Mouse (Mus musculus): ENCODE measurements at regions not wholly inside any gene's neighbourhood (a gene's known extent, or its start where the extent isn't known, plus 50 kb on each side); places are given as distances from the start of the nearest gene placed in this dataset.
"Not testable (repeated sequence)": the region's sequence is repeated elsewhere in the genome, so short reads cannot be mapped to it uniquely, and the experiment has no call there.

DNA sequence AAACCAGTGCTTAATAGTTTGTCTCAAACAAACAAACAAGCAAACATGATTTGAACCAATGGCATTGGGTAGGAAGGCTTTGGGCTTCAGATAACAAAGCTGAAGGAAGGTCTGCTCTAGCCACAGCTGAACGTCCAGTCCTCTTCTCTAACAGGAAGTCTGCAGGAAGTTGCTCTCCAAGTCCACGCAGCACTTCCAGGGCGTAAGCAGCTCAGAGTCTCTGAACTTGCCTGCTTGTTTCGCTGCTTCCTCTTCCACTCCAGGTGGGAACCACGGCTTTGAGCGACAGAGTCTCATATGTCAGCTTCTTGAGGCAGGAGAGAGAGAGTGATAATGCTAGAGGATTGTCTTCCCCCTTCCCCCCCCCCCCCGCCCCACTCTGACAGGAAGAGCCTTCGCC is 123.6 kb downstream of the Tnfrsf21 start:
- no peak for DNase-seq

DNA sequence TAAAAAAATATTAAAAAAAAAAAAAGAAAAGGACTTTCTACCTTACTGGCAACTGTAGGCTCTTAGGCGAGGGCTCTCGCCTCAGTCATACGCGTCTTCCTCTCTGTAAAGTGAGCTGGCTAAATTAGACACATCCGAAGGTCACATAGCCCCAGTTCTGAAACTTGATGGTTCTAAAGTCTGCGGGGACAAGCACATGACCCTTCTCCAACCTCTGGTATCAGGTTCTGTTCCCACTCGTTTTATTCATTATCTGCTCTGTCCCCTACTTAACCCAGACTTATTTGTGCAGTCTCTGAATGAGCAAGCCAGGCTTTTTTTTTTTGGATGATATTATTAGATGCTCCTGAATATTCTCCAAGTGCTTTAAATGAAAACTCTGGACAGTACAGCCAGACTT is 125.4 kb downstream of the Tnfrsf21 start:
- no peak for DNase-seq

DNA sequence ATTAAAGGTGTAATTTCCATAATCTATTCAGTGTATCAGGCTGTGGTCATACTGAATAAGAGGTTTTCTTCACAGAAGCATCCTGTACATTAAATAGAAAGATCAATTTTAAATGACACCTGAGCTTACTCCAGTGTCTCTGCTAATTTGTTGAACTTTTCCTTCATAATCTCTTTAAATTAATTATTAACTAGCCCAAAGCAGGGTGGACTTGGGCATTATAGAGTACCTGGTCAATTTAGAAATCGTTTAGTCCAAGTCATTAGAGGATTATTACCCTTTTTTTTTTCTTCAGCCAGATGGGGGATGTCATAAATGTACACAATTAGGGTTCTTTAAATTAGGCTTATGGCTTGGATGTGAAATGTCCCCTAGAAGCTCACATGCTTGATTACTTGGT is 124.4 kb upstream of the Adgrf1 start:
- no peak for DNase-seq

DNA sequence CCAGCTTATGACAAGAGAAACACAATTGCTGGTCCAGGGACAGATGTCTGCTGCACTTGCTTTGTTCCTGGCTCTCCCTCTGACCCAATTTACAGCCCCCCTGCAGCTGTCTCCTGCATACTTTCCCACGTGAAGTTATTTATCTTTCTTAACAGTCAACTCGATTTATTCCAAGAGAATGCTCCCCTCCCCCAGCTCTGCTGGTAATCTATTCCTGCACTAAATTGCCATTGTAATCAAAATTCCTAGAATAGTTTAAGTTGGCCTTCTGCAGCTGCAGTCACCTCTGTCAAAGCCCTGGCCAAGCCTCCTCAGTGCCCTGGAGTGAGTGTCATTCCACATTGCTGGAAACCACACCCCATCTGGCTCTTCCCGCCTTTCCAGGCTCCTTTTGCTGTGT is 122.2 kb upstream of the Adgrf1 start:
- no peak for DNase-seq

DNA sequence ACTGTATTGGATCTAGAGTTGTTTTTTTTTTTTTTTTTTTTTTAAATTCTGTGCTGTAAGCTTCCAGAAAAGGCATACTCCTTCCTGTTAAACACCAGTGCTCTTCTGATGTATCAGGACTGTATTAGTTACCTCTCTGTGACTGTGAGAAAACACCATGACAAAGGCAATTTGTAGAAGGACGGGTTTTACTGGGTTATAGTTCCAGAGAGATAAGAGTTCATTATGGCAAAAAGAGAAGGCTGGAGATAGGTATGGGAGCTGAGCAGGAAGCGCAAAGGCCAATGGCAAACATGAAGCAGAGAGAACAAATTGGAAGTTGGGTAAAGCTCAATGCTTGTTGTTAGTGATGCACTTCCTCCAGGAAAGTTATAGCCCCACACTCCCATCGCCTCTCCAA is 117.5 kb upstream of the Adgrf1 start:
- DNase-seq: no peak

DNA sequence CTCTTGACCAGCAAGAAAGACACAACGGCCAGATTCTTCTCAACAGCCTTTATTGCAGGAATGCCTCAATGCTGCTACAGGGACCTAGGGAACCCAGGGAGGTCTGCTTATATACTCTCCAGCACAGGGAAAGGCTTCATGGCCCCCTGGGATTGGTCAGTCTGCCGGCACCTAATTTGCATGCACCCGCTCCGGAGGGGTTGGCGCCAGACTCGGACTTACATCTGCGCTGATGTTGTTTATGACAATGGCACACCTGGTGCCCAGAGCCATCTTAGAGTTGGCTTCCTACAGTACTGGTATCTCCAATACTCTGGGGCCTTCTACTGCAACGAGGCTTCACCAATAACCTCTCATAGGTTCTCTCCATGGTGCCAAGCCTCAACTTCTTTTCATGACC is 114.9 kb upstream of the Adgrf1 start:
- not testable (repeated sequence) for DNase-seq

DNA sequence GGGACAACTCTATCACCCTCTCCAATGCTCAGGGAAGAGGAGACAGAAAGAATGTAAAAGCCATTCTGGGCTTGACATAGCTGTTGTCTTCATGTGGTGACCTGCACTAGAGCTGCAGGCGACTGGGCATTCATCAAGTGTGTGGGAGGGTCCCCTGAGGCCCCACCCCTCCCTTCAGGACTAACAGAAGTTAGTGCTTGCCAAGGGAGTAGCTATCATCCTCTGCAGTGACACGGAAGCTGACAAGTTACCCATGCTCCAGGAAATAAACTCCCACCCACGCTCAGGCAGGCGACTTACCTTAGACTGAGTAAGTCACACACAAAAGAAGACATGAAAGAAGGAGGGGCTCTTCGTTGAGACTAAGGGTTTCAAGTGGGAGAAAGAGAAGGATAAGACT is 114.0 kb upstream of the Adgrf1 start:
- DNase-seq: no peak

DNA sequence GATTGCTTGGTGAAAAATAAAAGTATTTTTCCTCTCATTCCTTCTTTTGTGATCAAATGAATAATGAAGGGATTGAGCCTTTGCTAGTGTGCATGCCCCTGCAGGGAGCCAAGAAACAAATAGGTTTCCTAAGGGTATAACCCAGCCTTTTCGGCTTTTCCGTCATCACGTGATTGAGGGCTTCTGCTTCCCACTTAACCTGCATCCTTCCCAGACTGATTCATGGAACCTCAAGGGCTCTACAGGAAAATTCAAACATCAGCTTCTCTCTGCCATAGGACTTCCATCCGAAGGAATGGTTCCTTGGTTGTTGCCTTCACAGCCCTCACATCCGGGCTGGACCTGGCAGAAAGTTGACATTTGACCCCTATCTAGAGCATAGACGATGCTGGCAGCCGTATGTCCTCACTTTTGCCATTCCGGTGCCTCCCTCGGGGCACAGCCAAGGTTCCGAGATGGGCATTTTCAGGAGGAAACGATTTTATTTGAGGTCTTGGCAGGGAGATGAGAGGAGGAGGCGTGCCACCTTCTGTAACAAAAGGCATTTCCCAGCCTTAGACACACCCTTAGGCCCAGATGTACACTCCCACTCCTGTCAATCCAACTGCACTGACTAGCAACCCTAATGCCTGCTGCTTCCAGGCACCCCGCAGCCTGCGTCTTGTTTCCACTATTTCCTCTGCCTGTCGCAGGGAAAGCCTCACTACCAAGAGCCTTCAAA is 112.2 kb upstream of the Adgrf1 start:
- peak; percentile 21 for DNase-seq

DNA sequence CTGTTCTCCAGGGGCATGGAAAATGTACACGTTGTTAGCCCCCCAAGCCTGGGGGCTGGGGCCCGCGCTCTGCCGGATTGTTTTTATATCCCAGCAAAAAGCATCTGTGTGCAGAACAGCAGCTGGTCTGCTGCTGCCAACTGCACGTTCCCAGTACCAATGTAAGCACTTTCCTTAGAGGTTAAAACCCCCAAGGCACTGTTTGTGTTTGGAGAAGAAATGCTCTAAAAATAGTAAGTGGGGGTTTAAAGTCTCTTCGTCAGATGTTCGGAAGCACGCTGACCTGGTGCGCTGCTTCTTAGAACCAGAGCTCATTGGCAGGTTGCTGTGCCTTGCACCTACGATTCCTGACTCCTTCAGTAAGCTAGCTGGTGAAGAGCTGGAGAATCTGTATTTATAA is 111.4 kb upstream of the Adgrf1 start:
- no peak for DNase-seq

DNA sequence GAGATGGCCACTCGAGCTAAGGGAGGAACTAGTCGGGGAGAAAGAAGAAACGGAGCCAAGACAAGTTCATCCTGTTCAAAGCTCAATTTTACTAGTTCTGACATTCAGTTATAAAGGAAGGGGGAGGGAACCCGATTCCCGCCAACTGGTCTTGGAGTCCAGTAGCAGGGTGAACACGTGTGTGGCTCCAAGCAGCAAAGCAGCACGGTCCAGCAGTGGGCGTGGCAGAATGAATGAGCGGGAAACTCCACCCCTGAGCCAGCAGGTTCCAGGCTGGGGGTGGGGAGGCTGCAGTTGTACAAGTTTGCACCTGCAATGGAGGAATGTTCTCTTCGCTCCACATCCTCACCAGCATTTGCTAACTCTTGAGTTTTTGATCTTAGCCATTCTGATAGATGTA is 108.8 kb upstream of the Adgrf1 start:
- not testable (repeated sequence) for DNase-seq

DNA sequence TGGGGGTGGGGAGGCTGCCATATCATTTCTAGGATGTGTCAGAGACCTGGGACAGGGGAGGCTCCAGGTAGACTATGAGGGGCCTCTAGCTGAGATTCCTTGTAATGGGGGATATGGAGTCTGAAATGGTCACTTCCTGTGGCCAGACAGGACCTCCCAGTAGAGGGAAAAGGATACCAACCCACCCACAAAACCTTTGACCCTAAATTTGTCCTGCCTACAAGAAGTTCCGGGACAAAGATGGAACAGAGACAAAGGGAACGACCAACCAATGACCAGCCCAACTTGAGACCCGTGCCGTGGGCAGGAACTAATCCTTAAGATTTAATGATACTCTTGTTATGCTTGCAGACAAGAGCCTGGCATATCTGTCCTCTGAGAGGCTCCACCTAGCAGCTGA is 107.0 kb upstream of the Adgrf1 start:
- DNase-seq: no peak

DNA sequence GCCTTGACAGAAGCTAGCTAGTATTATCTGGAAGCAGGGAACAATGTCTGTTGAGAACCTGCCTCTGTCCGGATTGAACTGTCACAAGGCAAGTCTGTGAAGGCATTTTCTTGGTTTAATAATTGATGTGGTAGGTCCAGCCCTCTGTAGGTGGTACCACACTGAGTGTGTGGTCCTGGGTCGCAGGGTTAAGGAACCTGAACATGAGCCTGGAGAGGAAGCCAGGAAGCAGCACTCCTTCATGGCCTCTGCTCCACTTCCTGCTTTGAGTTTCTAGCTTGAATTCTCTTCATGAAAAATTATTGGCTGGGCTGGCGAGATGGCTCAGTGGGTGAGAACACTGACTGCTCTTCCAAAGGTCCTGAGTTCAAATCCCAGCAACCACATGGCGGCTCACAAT is 104.0 kb upstream of the Adgrf1 start:
- DNase-seq: no peak

DNA sequence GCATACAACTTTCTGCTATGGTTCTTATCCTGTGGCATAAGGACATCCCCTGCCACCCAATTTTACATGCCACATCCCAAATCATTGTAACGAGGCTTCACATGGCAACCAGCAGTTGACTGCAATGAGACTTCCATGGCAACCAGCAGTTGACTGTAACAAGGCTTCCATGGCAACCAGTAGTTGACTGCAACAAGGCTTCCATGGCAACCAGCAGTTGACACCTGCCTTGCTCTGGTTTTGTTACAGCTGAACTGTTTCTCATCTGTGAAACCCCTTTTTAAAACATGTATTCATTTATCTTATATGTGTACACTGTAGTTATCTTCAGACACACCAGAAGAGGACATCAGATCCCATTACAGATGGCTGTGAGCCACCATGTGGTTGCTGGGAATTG is 100.7 kb upstream of the Adgrf1 start:
- no peak for DNase-seq

DNA sequence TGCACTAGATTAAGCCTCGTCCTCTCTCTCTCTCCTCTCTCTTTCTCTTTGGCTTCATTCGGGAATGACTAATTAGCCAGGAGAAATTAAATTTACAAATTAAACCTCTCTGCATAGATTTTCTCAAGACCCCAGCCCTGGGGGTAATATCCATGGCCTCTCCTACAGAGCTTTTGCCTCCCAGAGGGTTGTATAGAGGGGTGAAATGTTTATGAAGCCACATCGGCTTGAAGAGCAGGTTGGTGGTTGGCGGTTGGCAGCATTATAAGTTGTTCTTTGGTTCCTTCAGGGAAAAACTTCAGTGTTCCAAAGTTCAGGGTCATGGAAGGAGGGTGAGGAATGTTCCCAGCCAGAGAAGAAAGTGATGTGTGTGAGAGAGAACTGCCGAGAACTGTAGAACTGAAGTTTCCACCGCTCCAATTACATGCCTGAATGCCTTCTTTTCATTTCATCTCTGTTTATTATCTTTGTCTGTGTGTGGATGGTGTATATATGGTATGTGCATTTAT is 97.4 kb upstream of the Adgrf1 start:
- no peak for DNase-seq

DNA sequence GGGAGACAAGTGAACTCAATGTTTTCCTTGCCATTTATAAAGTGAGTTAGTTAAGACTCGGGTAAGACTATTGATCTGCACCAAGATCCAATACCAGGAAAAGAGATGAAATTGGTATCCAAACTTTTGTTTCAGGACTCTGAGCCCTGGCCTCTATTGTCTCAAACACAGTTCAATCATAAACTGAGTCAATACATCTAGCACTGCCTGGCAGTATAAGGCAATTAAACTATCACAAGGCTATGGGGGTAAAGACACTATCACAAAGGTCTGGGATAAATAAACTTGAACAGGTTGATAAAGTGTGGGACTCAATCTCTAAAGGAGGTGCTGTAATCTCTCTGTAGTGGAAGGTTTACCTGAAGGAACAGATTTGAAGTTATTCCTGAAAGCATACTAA is 95.3 kb upstream of the Adgrf1 start:
- DNase-seq: no peak

DNA sequence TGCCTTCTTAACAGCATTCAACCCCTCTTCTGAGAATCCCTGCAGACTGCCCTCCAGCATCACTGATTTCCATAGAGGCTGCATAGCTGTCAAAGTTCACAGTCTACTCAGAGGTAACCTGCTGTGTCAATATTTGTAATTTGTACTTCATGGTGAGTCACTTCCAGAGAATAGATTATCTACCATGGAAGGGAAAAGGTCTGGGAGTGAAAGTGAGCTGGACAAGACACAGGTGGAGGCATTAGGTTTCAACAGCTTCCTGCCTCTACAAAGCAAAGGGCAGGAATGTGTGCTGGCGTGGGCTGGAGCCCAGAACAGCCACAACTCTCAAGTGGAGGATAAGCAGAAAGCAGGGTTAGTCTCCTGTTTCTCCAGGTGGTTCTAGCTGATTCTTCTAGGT is 92.9 kb upstream of the Adgrf1 start:
- no peak for DNase-seq

DNA sequence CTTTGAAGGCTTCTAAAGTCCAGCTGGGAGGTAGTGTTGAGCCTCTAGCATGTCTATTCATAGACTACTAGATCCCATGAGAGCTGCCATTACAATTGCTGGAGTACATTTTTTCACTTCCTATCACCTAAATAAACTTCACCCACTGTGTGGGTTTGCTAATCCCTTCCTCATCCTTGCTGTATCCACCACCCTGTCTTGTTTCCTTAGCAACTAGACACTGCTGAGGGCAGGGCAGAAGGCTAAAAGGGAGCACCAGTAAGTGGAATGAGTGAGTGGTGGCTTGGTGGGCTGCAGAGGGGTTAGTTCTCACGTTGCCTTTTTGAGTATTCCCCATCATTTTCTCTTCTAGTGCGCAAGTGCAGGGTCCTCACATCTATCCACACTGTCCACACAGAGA is 80.1 kb upstream of the Adgrf1 start:
- DNase-seq: no peak

DNA sequence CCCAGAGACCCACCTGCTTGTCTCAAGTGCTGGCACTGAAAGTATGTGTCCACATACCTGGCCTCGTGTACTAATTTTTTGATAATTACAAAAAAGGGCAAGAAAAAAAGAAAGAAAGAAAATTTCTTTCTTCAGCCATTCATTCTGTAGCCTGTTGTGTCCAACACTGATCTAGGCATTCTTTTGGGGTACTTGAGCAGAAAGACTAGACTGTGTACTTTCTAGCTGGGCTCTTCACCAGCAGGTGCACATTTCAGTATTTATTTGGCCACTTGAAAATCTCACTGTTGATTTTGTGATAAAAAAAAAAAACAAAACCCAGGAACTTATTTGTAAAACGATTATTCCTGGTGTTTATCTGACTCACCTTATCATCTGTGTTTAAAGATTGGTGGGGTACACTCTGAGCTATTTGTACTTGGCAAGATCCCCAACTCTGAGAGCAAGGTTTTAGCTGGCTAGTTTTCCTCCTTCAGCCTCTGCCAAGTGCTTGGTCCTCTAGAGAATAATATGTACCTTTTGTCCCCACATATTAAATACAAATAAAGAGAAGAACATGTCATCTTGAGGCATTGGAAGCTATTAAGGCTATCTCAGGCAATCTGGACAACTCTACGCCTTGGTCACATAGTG is 79.2 kb upstream of the Adgrf1 start:
- peak; percentile 36 for DNase-seq

DNA sequence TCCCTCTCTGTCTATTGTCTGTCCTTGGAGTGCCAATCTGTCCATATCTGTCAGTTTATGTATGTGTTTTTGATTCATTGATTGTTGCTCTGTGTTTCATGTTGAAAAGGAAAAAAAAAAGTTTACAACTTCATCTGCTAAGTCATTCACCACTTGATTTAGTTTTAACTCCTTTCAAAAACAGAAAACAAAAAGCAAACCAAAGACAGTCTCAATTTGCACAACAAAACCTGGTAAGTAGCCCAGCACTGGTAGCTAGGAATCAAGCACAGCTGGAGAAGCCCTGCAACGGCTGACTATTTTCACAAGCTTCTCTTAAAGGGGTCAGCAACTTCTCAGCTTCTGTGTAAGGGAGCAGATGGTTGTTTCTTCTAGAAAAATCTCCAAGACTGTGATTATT is 72.9 kb upstream of the Adgrf1 start:
- DNase-seq: no peak

DNA sequence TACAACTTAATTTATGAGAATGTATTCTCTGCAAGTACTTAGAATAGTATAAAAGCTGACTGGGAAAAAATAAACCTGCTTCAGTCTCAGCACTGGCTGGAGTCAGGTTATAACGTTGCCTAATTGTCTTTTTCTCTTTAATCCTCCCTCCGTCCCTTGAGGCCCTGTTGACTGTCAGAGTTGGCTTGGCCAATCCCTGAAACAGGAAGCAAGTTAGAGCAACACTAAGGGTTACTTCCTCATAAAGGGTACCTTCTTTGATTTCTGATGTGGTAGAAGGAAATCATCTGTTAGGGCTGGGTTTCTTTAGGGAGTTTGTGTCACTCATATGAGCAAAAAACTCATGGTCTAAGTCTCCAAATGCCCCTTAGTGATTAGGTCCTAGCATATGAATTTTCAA is 69.3 kb upstream of the Adgrf1 start:
- DNase-seq: no peak

DNA sequence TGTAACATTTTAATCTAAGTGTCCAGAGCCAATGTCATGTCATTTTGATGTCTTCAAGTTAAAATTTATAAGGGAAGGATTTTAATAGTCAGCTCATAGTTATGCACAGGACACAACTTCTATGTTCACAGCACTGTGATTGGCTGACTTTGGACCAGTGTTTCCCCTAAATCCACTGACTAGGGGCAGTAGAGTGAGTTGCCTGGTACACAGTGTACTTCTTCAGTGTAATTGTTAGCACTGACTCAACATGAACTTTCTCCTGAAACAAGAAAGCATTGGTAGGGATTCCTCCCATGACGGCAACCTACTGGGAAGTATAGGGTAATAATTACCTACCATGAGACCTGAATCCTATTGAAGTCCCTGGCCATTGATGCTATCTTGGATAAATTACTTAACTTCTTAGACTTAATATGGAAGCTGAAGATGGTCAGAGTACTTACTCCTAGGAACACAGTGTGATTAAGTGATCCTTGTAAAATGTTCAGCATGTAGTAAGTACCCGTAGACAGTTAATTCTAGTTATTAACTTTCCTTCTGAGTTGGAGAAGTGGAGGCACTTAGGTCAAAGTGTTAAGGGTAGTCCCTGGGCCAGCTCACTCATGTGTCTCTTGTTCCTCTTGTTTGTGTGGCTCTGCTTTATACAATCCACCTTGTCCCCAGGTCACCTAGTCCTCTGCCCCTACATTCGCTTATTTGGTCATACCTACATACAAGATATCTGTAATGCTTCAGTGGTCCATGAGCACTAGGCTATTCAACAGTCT is 63.2 kb upstream of the Adgrf1 start:
- no peak for DNase-seq

DNA sequence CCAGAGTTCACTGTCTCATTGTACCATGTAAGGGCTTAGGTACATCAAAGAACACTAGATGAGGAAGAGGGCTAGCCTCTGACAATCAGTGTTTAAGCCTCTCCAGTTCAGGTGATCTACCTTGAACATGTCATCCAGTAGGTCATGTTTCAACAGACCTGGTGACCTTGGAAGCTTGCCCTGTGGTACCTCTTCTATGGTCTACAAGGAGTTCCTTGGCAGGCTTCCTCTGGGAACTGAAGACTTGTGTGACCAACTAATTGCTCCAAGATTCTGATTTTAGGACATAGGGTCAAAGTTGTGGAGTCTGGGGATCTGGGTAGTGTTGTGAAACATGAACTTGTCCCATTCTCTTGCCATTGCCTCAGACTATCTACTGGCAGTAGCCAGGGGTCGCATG is 60.4 kb upstream of the Adgrf1 start:
- peak; percentile 7 for DNase-seq

DNA sequence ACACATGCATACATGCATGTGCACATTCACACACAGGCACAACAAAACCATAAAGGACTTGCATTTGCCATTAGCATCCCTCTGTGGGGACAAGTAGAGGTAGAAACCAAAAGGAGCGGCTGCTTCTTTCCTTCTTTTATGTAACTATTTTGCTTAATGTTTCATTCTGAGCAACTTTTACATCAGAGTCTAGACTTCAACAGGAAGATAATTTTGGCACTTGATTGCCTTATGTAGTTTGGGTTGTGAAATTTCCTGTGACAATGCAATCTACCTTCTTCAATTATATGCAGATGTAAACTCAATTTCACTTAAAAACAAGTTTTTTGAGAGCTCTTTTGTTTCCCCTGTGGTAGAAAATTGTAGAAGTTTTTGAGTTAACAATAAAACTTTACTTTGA is 56.1 kb upstream of the Adgrf1 start:
- DNase-seq: no peak

DNA sequence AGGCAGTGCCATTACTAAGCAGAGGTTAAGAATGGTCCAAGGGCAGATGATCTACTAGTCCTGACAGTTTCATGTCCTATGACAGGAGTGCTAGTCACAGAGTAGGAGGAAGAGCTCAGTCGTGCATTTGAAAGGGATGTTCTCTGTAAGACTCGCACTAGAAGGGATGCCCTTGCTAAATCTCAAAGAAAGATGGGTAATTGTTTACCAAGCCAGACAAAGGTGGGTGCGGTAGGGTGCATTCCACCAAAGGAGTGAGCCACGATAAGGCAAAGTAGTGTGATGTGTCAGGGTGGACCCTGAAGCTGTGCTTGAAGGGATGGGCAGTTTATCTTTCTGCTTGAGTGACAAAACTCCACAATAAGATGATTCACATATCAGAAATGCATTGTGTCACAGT is 50.5 kb upstream of the Adgrf1 start:
- no peak for DNase-seq
